ENCODE assay signal across 7 mouse cellular contexts in genomic region chr3:136669231-136670109, GRCm38 (mm10). TPM values are rescaled to one million over a fixed set of nuclear protein-coding genes. Genes with fewer than 3 reads are reported as not detected.
A peak's percentile ranks its signal among the peaks of the same experiment; 100 is the strongest.
DNase-seq lines count a peak whose midpoint lies in the region; ATAC-seq lines count a peak whose summit lies in the region.

No protein-coding gene starts in this region.

- peak overlapping the region; percentile 92 for H3K27ac ChIP-seq in embryonic facial prominence, embryonic 10.5 days (replicated peaks)
- peak overlapping the region; percentile 93 for H3K27ac ChIP-seq in limb, embryonic 10.5 days
- H3K27ac ChIP-seq in midbrain, embryonic 13.5 days = peak overlapping the region; percentile 98

- peak; percentile 100 for DNase-seq in adrenal gland, postnatal 10 days
- peak; percentile 99 for DNase-seq in embryonic facial prominence, embryonic 10.5 days (ENCODE audit: low spot score)
- DNase-seq in kidney, adult 11 months = peak; percentile 99
- DNase-seq in limb, embryonic 10.5 days (ENCODE audit: low spot score) = peak; percentile 98
- DNase-seq in spleen, adult 12 weeks (ENCODE audit: low spot score) = peak; percentile 98

- under 1% methylated on average over 56 of the region's 56 CpGs for WGBS in embryonic facial prominence, embryonic 10.5 days
- WGBS in limb, embryonic 10.5 days = under 1% methylated on average over 56 of the region's 56 CpGs
- under 1% methylated on average over 51 of the region's 56 CpGs for WGBS in midbrain, embryonic 13.5 days

- H3K4me2 ChIP-seq in midbrain, embryonic 13.5 days (replicated peaks) = peak overlapping the region; percentile 67

- peaks cover 27% of the 10 kb centered on the region for H3K4me1 ChIP-seq in embryonic facial prominence, embryonic 10.5 days
- H3K4me1 ChIP-seq in limb, embryonic 10.5 days = peaks cover 25% of the 10 kb centered on the region
- H3K4me1 ChIP-seq in midbrain, embryonic 13.5 days (replicated peaks) = peaks cover 27% of the 10 kb centered on the region

- ATAC-seq in granulocyte monocyte progenitor cell, adult 5-6 weeks (replicated peaks; ENCODE audit: poor library complexity, severe bottlenecking) = peak; percentile 80
- ATAC-seq in midbrain, embryonic 13.5 days = peak; percentile 97

- peak overlapping the region; percentile 94 for H3K9ac ChIP-seq in midbrain, embryonic 13.5 days (replicated peaks)

- H3K4me3 ChIP-seq in embryonic facial prominence, embryonic 10.5 days = peak overlapping the region; percentile 92
- peak overlapping the region; percentile 85 for H3K4me3 ChIP-seq in limb, embryonic 10.5 days
- peak overlapping the region; percentile 92 for H3K4me3 ChIP-seq in midbrain, embryonic 13.5 days (replicated peaks)

- H3K9me3 ChIP-seq in embryonic facial prominence, embryonic 10.5 days = 0 out of 2 replicates have a peak, but pooled peaks cover under 1% of the 10 kb centered on the region
- no peaks in the 10 kb centered on the region for H3K9me3 ChIP-seq in limb, embryonic 10.5 days (replicated peaks)
- no peaks in the 10 kb centered on the region for H3K9me3 ChIP-seq in midbrain, embryonic 13.5 days

- no peaks in the 10 kb centered on the region for H3K36me3 ChIP-seq in embryonic facial prominence, embryonic 10.5 days (replicated peaks)
- no peaks in the 10 kb centered on the region for H3K36me3 ChIP-seq in limb, embryonic 10.5 days
- no peaks in the 10 kb centered on the region for H3K36me3 ChIP-seq in midbrain, embryonic 13.5 days

- H3K27me3 ChIP-seq in embryonic facial prominence, embryonic 10.5 days (replicated peaks; ENCODE audit: low read depth, poor library complexity, severe bottlenecking) = no peaks in the 10 kb centered on the region
- H3K27me3 ChIP-seq in limb, embryonic 10.5 days (ENCODE audit: low read depth, poor library complexity, severe bottlenecking) = no peaks in the 10 kb centered on the region
- H3K27me3 ChIP-seq in midbrain, embryonic 13.5 days = no peaks in the 10 kb centered on the region

RNA-seq across cellular contexts. Expression of gene Ppp3ca, which starts 0.5 kb away (rescaled TPM):
- 10 to 100 TPM; 51.0 to 62.6 TPM for total RNA-seq in adrenal gland, postnatal 10 days (2021)
- polyA plus RNA-seq in embryonic facial prominence, embryonic 10.5 days (2016; fragmentation: Nextera tagmentation; extraction: Ambion mirVana) = 27.9 and 32.2 TPM in 2 replicates
- total RNA-seq in granulocyte monocyte progenitor cell, adult 5-6 weeks (2014; fragmentation: Nextera tagmentation) = 56.6 and 61.1 TPM in 2 replicates
- 72.4 and 73.9 TPM in 2 replicates for total RNA-seq in granulocyte monocyte progenitor cell, adult 5-6 weeks (2017)
- polyA plus RNA-seq in limb, embryonic 10.5 days (2016; fragmentation: Nextera tagmentation; extraction: Ambion mirVana) = 34.3 and 47.4 TPM in 2 replicates
- 100 and 109 TPM in 2 replicates for polyA plus RNA-seq in midbrain, embryonic 13.5 days (2015; fragmentation: Nextera tagmentation; extraction: Ambion mirVana)

Comparison
In these comparisons a context has a peak if more than half of its experiments do, and no peak if none do; other contexts are left out.
1. Peak in every context shown above with its lines: DNase-seq, ATAC-seq, H3K4me3 ChIP-seq and H3K27ac ChIP-seq.